Mouse (Mus musculus) midbrain, embryonic 14.5 days (tissue): ENCODE data around the gene Pitpna. TPM values are rescaled to one million over a fixed set of nuclear protein-coding genes. Genes with fewer than 3 reads are reported as not detected.

Experiments used
- ATAC-seq: fragments of 200-750 bp; cut with Nextera tagmentation; 2 replicates; pipeline ENCODE4 v1.8.0; 2017; ENCODE audit warnings: moderate number of reproducible peaks, moderate library complexity; ENCODE audit not compliant: low FRiP score, low TSS enrichment
- DNase-seq: peaks from one replicate; pipeline ENCODE4 v3.0.0-alpha.2; 2015
- H3K27ac ChIP-seq: fragments of 300-500 bp; sonication (generic); replicated peaks from 2 replicates; pipeline ENCODE4 v1.5.1; 2014; ENCODE audit warnings: mild to moderate bottlenecking, low read depth, low read length, moderate library complexity
- H3K27me3 ChIP-seq: fragments of 300-500 bp; sonication (generic); 2 replicates; pipeline ENCODE4 v1.6.1; 2014; ENCODE audit warnings: low read length, control low read depth, mixed read lengths; ENCODE audit not compliant: control insufficient read depth, insufficient read depth
- H3K36me3 ChIP-seq: fragments of 300-500 bp; sonication (generic); 2 replicates; pipeline ENCODE4 v1.6.1; 2014; ENCODE audit warnings: low read length, control low read depth; ENCODE audit not compliant: control insufficient read depth, insufficient read depth
- H3K4me1 ChIP-seq: fragments of 300-500 bp; sonication (generic); 2 replicates; pipeline ENCODE4 v1.6.1; 2014; ENCODE audit warnings: mild to moderate bottlenecking, antibody characterized with exemption, low read length, control low read depth; ENCODE audit not compliant: control insufficient read depth, insufficient read depth
- H3K4me2 ChIP-seq: fragments of 300-500 bp; sonication (generic); 2 replicates; pipeline ENCODE4 v1.6.1; 2014; ENCODE audit warnings: mild to moderate bottlenecking, low read length, moderate library complexity
- H3K4me3 ChIP-seq: fragments of 300-500 bp; sonication (generic); replicated peaks from 2 replicates; pipeline ENCODE4 v1.5.1; 2014; ENCODE audit warnings: low read depth, low read length
- H3K9ac ChIP-seq: fragments of 300-500 bp; sonication (generic); replicated peaks from 2 replicates; pipeline ENCODE4 v1.6.1; 2014; ENCODE audit warnings: mild to moderate bottlenecking, low read length, moderate library complexity
- H3K9me3 ChIP-seq: fragments of 300-500 bp; sonication (generic); 2 replicates; pipeline ENCODE4 v1.6.1; 2016; ENCODE audit warnings: low read length, control low read depth, mixed read lengths; ENCODE audit not compliant: control insufficient read depth
- WGBS: fragments of 180-500 bp; shearing (Covaris S2); extraction: QIAGEN DNeasy Blood & Tissue Kit; methylation state at CpG from one replicate; pipeline ENCODE4 v1.1.7; 2014; 5-methylcytosine and 5-hydroxymethylcytosine counted together
- polyA plus RNA-seq: library from polyadenylated mRNA; unstranded; fragments of >200 nt; fragmentation: Nextera tagmentation; extraction: Ambion mirVana; gene quantifications from 2 replicates; pipeline ENCODE4 v1.2.1, GENCODE M21; 2014

Pitpna gene
- polyA plus RNA-seq, 1 experiment from 2014 or later: 115 TPM

DNA sequence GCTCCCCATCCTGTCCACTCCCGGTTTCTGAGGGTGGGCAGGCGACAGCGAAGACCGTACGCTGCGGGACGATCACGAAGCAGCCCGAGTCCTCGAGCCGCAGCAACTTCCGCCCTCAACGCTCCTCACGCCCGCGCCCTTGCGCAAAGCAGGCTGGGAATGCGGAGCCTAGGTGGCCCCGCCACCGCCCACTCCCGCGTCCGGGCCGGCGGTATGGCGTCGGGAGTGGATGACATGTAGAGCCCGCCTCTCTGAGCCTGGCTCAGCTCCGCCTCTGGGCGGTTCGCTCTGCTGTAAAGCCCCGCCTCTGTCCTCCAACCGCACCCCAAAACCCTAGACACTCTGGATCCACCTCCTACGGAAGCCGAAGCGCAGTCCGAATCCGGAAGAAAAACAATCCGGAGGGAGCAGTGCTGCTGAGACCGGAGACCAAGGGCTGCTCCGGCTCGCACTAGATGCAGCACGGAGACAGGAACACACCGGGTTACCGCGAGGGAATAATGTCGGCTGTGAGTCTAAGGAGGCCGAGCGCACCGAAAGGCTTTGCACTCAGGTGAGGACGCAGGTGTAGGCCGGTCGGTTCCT is 42.8 kb downstream of the Pitpna start, which contains the start of gene Inpp5k:
Gene Inpp5k, plus strand, starts transcription at position 344 of the 585 bp plus-strand sequence.
- Histone ChIP-seq H3K4me1 (peaks cover 14% of the 10 kb centered on the region), H3K4me3 (peak within 1 kb of the TSS; percentile 69), H3K9me3 (no peaks in the 10 kb centered on the region), H3K27ac (peak within 1 kb of the TSS; percentile 77), H3K4me2 (peak within 1 kb of the TSS; percentile 88), H3K9ac (peak within 1 kb of the TSS; percentile 67), H3K27me3 (no peaks in the 10 kb centered on the region), H3K36me3 (peaks cover 40% of the 10 kb centered on the region)
- ATAC-seq (peak; percentile 100), DNase-seq (peak; percentile 98)
- under 1% methylated on average over 53 of the region's 53 CpGs for WGBS

DNA sequence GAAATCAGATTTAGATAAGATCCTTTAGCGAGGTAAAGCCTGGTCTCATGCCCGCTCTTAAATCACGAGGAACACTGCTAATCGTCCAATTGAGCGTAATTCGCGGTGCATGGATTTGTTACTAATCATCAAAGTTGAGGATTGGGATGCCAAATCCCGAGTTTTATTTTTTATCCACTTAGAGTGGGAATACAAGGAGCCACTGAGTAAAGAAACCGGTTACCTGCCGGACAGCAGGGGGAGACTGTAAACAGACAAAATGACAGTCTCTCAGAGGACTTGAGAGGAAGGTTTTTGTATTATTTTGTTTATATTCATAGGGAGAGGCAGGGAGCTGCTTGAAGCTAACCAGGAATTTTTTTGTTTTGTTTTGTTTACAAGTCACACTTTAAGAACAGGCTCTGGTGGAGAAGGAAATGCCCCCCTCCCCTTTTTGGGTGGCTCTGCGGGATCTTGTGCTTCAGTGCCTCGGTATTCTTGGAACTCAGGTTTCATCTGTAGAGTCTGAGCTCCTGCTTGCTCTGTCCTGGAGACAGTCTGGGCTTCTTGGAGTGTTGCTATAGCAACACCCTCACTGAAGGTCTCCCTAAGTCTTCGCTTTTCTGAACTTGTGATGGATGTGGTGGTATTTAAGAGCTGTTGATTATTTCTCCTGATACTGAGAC is 43.8 kb downstream of the Pitpna start:
- ATAC-seq: no peak
- H3K27ac ChIP-seq: no peak overlapping the region

DNA sequence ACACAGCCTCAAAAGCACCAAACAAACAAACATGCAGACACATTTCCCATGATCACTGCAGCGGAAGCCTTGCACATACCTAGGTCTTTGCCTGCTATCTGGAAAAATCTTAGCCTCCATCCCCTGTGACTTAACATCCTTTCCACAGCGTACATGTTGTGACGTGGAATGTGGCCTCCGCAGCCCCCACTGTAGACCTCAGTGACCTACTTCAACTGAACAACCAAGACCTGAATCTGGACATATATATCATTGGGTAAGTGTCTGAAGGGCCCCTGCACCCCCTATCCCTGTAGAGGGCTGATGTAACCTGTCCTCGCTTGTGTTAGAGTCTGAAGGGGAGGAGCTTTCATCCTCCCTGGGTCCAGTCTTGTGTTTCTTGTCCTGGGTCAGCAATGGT is 45.0 kb downstream of the Pitpna start:
- peaks cover 45% of the 10 kb centered on the region for H3K36me3 ChIP-seq

More for the DNA sequence above, 43.8 kb downstream of the Pitpna start:
- Histone ChIP-seq H3K27me3 (no peaks in the 10 kb centered on the region), H3K36me3 (peaks cover 40% of the 10 kb centered on the region), H3K9ac (peak overlapping the region; percentile 67), H3K4me1 (peaks cover 14% of the 10 kb centered on the region), H3K4me3 (peak overlapping the region; percentile 69), H3K4me2 (peak overlapping the region; percentile 88), H3K9me3 (no peaks in the 10 kb centered on the region)
- 8% methylated on average over 13 of the region's 13 CpGs for WGBS
- peak; percentile 52 for DNase-seq

DNA sequence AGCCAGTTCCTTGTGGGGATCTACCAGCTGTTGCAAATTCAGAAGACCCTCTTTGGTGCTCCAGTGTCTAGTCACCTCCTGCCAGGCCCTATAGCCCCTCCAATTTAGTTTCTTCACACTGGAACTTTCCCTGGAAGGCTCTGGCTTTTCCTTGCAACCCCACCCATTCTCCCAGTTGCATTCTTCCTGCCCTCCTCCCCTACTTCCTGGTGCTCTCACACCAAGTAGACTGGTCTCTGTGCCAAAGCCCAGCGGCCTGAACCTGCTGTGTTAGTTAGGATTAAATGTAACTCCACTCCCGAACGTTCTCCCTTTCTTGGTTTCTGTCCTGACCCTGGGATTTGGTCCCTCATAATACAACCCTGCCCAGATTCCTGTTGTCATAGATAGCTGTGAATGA is 46.9 kb downstream of the Pitpna start:
- H3K4me1 ChIP-seq: peaks cover 14% of the 10 kb centered on the region
- ATAC-seq (no peak), DNase-seq (no peak)
- no peak overlapping the region for H3K4me2 ChIP-seq
- no peak overlapping the region for H3K27ac ChIP-seq
- no peak overlapping the region for H3K4me3 ChIP-seq
- H3K36me3 ChIP-seq: peaks cover 46% of the 10 kb centered on the region
- no peak overlapping the region for H3K9ac ChIP-seq
- H3K27me3 ChIP-seq: no peaks in the 10 kb centered on the region
- H3K9me3 ChIP-seq: no peaks in the 10 kb centered on the region
- 88% methylated on average over 3 of the region's 3 CpGs for WGBS

More for the DNA sequence above, 45.0 kb downstream of the Pitpna start:
- Histone ChIP-seq H3K4me1 (peaks cover 14% of the 10 kb centered on the region), H3K4me3 (no peak overlapping the region), H3K4me2 (no peak overlapping the region), H3K9ac (no peak overlapping the region), H3K27ac (no peak overlapping the region), H3K27me3 (no peaks in the 10 kb centered on the region), H3K9me3 (no peaks in the 10 kb centered on the region)
- WGBS: 93% methylated on average over 5 of the region's 5 CpGs
- DNase-seq: no peak
- no peak for ATAC-seq

DNA sequence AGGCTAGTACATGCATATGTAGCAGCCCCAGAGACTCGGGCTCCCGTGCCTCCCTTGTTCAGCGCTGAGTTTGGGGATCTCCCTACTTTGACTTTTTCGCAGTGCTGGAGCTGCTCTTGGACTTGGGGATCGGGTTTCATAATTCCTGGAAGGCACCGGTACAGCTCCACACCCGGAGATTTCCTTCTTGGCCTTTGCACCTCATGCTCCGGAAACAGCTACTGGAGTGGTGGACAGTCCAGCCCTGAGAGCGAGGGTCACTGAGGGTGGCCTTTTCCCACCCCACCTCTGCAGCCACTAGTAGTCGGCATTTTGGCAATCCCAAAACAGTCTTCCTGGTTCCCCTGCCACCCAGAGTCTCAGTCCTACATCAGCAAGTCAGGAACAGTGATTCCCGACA is 47.4 kb downstream of the Pitpna start:
- Histone ChIP-seq H3K36me3 (peaks cover 47% of the 10 kb centered on the region), H3K4me1 (peaks cover 10% of the 10 kb centered on the region), H3K27me3 (no peaks in the 10 kb centered on the region), H3K4me3 (no peak overlapping the region), H3K27ac (no peak overlapping the region), H3K9me3 (no peaks in the 10 kb centered on the region), H3K9ac (no peak overlapping the region), H3K4me2 (no peak overlapping the region)
- ATAC-seq: no peak
- WGBS: 84% methylated on average over 11 of the region's 11 CpGs
- DNase-seq: no peak

DNA sequence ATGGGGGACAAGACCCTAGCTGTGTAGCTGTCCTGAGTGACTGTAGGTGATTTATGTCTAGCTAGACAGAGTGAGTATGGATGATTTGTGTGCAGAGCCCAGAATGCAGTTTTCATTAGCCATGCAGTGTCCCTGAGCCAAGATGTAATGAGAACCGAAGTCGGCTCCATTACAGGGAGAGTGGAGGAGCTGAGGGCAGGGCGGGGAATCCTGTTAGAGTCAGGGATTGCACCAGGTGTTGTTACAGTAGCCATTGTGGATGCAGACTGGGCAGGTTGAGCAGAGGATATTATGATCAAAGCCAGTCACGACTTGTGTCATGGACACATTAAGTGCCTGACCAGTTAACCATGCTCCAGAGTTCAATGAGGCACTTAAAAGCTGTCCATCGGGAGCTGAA is 55.4 kb downstream of the Pitpna start:
- no peak overlapping the region for H3K4me2 ChIP-seq
- peaks cover 21% of the 10 kb centered on the region for H3K36me3 ChIP-seq
- DNase-seq (no peak), ATAC-seq (no peak)
- WGBS: 84% methylated on average over 5 of the region's 5 CpGs
- H3K9me3 ChIP-seq: no peaks in the 10 kb centered on the region
- H3K4me1 ChIP-seq: no peaks in the 10 kb centered on the region
- no peaks in the 10 kb centered on the region for H3K27me3 ChIP-seq
- no peak overlapping the region for H3K27ac ChIP-seq
- no peak overlapping the region for H3K9ac ChIP-seq
- no peak overlapping the region for H3K4me3 ChIP-seq

DNA sequence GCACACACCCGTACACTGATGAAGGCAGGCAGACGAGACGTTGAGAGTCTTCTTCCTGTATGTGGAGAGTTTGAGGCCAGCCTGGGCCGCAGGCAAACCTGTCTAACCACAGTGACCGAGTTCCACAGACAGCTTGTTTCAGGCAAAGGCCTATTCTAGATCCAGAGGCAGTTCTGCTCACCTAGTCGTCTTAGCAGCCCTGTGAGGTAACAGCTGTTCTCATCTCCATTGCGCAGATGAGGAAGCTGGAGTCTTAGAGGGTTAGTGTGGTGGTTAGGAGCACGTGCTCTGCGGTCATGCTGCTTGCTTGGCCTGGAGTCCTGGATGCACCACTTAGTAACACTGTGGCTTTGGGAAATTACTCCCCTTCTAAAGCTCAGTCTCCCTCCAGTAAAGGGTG is 56.8 kb downstream of the Pitpna start:
- no peaks in the 10 kb centered on the region for H3K9me3 ChIP-seq
- H3K4me1 ChIP-seq: no peaks in the 10 kb centered on the region
- no peaks in the 10 kb centered on the region for H3K27me3 ChIP-seq
- H3K4me2 ChIP-seq: no peak overlapping the region
- no peak overlapping the region for H3K9ac ChIP-seq
- H3K4me3 ChIP-seq: no peak overlapping the region
- DNase-seq (no peak), ATAC-seq (no peak)
- WGBS: 85% methylated on average over 9 of the region's 9 CpGs
- no peak overlapping the region for H3K27ac ChIP-seq
- peaks cover 16% of the 10 kb centered on the region for H3K36me3 ChIP-seq

DNA sequence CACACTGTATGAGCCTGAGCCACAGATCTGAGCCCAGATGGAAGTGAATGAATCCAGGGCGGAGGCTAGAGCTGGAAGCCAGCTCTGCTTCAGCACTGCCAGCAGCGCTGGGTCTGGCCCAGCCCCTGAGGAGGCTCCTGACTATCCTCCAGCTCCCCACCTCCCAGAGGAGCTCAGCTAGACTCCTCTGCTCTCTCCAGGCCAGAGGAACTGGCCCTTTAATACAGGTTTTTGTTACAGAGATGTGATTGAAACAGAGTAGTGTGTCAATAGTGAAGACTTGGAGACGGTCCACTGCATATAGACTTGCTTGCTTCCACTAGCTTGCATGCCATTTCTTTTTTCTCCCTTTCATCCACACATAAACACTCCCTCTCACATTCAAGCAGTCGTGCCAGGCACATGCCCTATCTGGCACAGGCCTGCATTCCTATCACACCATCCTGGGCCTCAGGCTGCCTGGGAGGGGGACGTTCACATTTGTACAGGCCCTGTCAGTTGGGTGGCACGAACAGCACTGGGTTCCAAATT is 59.8 kb downstream of the Pitpna start:
- Histone ChIP-seq H3K9me3 (no peaks in the 10 kb centered on the region), H3K4me2 (no peak overlapping the region), H3K27me3 (peaks cover 3% of the 10 kb centered on the region; the same call in 1 of the 2 replicates), H3K36me3 (peaks cover 9% of the 10 kb centered on the region), H3K4me3 (no peak overlapping the region), H3K4me1 (peaks cover 11% of the 10 kb centered on the region), H3K9ac (no peak overlapping the region), H3K27ac (no peak overlapping the region)
- ATAC-seq (peak; percentile 29; the same call in 1 of the 2 replicates), DNase-seq (peak; percentile 39)
- WGBS: 64% methylated on average over 6 of the region's 6 CpGs
